Mouse (Mus musculus): ENCODE measurements around the gene Dlg4.

Dlg4 gene

DNA sequence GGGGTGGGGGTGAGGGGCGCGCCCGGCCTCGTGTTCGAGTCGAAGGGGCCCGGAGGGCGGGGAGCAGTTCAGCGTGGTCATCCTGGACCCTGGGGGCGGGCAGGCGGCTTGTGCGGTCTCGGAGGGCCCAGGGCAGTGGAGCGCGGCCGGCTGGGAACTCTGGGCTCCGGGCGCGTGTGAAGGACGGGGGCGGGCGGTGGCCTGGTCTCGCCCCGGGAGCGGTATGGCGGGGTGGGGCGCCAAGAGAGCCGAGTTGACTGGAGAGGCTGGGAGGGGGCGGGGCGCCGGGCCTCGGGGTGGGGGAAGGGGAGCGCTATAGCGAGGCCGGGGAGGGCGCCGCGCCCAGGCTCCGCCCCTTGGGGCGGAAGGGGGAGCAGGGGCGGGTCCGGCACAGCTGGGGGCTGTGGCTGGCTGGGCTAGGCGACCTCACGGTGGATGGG lies 19.7 kb upstream of the Dlg4 start:
- peak; percentile 80 for DNase-seq

DNA sequence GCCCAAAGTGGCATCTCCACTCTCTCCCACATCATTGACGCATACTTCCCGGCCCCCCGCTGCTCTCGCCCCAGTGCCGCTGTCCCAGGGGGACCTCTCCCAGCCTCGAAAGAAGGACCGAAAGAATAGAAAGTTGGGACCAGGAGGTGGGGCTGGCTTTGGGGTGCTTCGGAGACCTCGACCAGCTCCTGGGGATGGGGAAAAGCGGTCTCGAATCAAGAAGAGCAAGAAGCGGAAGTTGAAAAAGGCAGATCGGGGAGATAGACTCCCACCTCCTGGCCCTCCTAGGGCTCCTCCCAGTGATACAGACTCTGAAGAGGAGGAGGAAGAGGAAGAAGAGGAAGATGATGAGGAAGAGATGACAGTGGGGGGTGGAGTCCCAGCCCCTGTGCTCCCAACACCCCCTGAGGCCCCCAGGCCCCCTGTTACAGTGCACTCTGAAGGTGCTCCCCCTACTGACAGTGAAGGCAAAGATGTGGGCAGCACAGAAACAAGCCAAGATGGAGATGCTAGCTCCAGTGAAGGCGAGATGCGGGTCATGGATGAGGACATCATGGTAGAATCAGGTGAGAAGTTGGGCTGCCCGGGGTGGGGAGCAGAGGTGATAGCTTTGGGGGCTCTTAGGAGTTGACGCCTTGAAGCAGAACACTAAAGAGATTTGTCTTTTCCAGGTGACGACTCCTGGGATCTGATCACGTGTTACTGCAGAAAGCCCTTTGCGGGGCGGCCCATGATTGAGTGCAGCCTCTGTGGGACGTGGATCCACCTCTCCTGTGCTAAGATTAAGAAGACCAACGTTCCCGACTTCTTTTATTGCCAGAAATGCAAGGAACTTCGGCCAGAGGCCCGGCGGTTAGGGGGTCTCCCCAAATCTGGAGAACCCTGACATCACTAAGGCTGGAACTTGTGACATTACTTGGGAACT lies 17.9 kb upstream of the Dlg4 start:
- peak; percentile 74 for DNase-seq

DNA sequence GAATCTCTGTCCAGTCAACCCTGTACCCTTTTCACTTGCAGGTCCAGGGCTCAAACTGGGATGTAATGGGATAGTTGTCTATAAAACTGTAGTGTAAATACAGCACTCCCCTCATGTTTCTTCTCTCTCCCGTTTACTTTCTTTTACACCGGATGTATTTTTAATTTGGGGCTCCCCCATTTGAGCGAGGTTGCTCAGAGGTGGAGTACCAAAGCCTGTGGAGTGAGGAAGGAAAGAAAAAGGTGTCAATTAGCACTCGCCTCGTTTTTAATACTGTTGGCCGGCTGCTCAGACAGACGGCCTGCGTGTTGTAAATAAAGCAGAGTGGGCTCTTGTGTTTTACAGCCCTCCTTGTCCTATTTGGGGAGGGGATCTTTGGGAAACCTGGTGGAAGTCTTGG lies 17.1 kb upstream of the Dlg4 start:
- DNase-seq, result no peak

DNA sequence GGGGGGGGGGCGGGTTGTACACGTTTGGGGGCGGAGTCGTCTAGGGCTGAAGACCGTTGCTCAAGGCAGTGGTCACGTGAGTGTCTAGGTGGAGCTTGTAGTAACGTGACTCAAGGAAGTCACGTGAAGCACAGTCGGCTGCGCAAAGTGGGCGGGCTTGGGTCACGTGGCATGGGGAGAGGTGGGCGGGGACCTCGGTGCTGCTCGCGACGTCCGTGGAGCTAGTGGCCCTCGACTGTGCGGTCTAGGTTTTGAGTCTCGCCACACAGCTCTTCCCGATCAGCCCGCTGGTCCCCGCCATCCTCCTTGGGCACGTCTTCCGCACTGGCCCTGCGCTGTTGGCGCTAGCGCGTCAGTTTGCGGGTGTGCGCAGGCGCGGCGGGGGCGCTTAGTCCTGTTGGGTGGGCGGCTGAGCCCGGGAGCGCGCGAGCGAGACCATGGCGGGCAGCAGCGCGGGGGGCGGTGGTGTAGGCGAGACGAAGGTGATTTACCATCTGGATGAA lies 16.3 kb upstream of the Dlg4 start, which contains the start of gene Dvl2:
Dvl2 (plus strand) TSS at position 200 of the 503 bp plus-strand sequence.
- peak; percentile 92 for DNase-seq

DNA sequence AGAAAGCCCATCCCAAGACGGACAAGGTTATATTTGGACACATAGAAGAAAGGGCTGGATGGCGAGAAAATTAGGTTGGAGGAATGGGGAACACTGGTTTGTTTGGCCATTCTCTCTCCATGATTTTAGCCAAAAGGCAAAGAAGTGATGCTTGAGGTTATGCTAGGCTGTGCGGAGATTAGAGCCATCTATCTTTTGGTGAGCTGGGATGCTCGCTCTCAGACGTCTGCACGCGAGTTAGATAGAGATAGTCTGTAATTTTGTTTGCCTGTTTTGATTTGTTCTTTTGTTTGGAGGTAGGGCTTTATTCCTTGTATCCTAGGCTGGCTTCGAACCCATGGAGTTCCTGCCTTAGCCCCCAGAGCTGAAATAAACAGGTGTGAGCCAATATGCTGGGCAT lies 15.6 kb upstream of the Dlg4 start:
- no peak for DNase-seq

DNA sequence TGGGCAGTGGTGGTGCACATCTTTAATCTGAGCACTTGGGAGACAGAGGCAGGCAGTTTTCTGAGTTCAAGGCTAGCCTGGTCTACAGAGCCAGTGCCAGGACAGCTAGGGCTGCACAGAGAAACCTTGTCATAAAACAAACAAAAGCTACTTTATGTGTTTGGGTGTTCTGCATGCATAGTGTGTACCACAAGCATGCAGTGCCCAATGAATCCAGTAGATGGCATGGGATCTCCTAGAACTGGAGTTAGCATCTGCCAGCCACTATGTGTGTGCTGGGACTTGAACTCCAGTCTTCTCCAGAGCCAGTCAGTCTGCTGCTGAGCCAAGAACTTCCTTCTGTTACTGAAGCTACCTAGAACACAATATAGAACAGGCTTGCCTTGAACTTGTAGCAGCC lies 14.9 kb upstream of the Dlg4 start:
- no peak for DNase-seq

DNA sequence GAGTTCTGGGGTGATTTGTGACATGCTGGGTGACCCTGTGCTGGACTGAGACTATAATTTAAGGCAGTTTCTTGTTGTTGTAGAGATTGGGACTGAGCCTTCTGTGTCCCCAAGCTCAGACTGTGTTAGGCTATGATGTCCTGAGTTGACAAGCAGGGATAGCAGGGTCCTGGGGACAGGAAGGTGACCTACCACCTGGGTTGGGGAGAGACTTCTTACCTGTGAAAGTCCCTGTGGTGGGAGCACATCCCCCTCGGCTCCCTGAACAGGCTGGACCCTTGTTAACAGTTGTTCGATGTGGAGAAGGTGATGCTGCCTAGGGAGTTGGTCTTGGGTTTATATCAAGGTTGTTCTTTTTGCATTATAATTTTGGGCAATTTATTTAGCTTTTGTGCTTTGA lies 14.3 kb upstream of the Dlg4 start:
- DNase-seq, result no peak

DNA sequence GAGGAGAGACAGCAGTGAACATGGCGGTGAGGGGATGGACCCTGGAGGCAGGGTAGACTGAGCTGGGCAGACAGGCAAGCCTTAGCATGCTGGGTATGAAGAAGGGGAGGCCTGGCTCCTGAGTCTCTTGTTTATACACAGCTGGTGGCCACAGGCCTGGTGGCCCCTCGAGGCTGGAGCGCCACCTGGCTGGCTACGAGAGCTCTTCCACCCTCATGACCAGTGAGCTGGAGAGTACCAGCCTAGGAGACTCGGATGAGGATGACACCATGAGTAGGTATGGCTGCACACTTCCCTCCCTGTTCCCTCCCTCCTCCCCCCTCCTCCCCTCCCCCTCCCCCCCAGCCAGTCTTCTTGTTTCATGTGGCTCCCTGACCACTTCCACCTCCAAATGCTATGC lies 11.2 kb upstream of the Dlg4 start:
- DNase-seq, result no peak

DNA sequence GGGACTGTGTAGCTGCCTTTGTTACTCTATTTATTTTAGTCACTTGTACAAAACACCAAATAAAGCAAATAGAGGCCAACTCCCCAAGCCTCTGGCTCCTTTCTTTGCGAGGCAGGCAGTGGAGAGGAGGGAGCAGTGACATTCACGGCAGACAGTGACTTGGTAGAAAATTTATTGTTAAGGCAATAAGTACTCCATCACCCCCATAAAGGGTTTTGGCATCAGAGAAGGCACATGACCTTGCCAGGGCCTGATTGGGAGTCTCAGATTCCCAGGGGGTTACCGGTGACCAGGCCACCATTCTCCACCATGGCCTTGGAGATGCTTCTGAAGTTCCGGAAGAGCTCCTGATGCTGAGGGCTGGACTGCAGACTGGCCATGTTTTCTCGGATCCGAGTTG lies 6.7 kb upstream of the Dlg4 start:
- no peak for DNase-seq

DNA sequence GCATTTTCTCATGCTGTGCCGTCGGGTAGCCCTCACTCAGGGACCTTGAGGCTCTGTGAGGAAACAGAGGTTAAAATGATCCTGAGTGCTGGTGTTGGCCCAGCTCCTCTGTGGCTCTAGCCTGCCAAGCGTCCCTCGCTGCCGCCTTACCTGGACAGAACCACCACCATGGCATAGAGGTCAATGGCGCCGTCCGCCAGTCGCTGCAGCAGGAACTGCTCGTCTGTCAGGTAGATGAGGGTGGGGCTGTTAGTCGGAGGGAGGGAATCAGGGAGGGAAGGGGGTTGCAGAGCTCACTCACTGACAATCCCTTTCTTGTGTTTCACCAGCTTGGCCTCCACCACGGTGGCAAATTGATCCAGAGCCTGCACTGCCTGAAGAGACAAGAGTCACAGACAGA lies 6.2 kb upstream of the Dlg4 start:
- DNase-seq, result no peak

DNA sequence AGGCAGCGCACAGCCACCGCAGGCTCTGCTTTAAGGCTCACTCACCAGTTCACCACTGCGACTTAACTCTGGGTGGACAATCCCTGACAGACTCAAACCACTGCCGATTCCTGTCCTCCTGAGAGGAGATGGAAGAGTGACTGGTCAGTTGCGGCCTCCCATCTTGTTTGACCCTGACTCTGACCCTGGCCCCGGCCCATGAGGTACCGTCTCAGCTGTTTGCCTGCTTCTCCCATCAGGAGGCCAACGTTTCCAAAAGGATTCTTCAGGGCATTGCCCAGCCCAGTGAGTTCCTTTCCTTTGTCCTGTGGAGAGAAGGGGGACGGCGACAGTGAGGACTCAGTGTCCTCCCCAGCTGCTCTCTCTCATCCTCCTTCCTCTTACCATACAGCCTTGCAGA lies 5.8 kb upstream of the Dlg4 start:
- DNase-seq, result no peak

DNA sequence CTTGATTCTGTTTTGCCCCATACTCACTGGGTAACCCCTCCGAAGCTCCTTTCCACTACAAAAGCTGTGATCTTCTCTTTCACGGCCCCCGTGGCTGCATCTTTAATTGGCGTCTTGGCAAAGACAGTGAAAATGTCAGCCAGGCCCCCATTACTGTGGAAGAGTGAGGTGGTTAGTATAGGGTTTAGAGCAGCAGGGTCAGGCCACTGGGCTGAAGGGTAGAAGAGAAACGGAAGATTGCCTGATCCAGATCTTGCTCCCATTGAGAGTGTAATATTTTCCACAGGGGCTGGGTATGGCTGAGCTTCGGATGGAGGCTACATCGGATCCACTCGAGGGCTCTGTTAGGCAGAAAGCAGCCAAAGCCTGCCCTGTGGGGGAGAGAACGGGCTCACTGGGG lies 3.8 kb upstream of the Dlg4 start:
- no peak for DNase-seq

DNA sequence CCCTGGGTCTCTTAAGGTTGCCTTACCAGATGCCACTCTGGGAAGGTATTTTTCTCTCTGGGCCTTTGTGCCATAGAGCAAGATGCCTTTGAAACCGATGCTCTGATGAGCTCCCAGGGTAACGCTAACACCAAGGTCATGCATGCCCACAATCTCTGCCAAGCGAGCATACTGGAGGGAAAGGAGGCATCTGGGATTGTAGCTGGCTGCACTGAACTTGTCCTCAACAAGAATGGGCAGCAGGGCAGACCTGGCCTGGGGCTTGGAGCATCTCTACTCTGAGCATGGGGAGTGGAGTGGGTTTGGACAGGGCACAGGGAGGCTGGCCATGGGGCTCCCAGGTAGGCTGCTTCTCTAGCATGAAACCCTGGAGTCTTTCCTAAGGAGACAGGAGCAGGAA lies 3.3 kb upstream of the Dlg4 start:
- DNase-seq, result no peak

DNA sequence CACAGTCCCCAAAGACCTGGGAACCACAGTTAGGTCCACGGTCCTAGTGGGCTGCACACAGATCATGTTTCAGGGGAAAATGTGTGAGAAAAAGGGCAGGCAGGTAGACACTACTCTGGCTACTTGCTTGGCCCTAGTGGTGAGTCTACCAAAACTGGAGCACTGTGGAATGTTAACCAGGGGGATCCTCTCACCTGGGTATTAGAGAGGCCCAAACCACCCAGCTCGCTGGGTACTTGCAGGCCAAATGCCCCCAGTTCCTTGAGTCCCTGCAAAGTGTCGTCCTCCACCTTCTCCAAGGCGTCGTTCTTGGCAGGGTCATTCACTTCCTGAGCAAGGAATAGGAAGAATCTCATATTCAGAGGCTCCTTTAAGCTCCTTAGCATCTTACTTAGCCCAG lies 2.7 kb upstream of the Dlg4 start:
- DNase-seq, result no peak

DNA sequence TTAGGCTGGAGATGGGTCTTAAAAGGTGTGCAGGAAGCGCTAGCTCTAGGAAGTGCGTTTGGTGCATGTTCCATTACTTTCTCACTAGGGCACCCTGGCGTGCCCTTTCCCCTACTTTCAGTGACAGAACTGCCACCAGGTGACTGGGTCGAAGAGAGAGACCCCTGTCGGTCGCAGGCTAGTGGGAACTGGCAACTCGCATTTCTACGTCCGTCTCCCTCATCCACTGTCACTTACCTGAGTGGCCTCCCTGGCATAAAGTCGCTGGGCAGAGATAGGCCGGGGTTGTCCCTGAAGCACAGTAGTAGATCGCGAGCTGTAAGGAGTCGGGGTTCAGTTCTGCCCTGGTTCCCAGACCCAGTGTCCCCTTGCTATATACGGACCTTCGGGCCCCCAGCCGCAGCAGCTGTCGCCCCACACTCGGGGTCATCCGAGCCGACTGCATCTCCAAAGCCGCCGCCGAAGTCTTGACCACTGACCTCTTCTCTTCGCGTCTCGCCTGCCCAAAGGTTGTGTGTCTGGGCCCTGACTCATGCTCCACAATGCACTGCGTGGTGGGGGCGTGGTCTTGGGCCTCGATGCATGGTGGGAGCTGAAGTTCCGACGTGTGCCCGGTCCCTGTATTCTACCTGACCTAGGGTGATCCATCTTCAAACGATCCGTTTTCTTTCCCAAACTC lies 1.7 kb upstream of the Dlg4 start, which contains the start of gene Acadvl:
Acadvl (minus strand) TSS at position 532 of the 679 bp plus-strand sequence.
- peak; percentile 93 for DNase-seq

DNA sequence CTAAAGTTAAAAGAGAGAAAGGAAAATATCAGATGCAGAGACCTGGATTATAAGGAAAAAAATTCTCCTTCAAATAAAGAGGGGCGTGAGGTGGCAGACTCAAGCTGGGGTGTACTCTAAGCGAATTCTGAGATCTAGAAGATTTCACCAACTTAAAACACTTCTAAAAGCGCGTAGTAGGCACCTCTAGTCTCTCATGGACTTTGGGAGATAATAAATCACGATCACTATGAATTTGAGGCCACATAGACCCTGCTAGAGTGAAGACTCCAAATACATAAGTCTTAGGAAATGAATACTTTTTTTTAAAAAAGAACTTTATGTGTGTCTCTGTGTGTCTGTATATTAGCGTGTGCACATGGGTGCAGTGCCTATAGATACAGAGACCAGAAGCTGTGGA lies 1.1 kb upstream of the Dlg4 start:
- no peak for DNase-seq

DNA sequence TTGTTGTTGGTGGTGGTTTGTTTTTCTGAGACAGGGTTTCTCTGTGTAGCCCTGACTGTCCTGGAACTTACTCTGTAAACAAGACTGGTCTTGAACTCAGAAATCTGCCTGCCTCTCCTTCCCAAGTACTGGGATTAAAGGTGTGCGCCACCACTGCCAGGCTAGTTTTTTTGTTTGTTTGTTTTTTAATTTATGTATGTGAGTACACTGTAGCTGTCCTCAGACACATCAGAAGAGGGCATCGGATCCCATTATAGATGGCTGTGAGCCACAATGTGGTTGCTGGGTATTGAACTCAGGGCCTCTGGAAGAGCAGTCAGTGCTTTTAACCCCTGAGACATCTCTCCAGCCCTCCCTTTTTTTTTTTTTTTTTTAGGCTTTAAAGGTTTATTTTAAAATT lies 565 bp upstream of the Dlg4 start:
- DNase-seq, result peak; percentile 53

DNA sequence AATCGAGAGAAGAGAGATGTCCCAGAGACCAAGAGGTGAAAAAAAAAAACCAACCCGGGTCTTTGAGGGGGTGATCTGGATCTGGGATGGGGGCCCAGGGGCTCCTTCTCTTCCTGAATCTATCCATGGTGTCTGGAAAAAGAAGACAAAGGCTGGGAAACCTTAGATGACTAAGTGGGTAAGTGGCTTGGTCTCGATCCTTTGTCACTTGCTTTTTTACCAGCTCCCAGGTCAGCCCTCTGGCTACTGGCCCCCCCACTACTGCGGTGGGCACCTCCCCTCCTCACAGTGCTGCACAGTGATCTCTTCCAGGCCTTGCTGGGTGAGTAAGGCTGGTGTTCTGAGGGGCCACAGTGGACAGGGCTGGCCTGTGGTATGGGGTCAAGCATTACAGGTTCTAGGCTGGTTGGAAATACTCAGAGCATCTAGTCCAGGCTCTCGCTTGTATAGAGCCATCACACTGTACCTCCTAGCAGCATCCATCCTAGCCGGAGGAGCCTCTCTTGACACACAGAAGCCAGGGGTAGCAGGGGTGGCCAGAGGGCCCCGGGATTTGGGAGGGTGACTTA lies 541 bp downstream of the Dlg4 start:
- peak; percentile 69 for DNase-seq

DNA sequence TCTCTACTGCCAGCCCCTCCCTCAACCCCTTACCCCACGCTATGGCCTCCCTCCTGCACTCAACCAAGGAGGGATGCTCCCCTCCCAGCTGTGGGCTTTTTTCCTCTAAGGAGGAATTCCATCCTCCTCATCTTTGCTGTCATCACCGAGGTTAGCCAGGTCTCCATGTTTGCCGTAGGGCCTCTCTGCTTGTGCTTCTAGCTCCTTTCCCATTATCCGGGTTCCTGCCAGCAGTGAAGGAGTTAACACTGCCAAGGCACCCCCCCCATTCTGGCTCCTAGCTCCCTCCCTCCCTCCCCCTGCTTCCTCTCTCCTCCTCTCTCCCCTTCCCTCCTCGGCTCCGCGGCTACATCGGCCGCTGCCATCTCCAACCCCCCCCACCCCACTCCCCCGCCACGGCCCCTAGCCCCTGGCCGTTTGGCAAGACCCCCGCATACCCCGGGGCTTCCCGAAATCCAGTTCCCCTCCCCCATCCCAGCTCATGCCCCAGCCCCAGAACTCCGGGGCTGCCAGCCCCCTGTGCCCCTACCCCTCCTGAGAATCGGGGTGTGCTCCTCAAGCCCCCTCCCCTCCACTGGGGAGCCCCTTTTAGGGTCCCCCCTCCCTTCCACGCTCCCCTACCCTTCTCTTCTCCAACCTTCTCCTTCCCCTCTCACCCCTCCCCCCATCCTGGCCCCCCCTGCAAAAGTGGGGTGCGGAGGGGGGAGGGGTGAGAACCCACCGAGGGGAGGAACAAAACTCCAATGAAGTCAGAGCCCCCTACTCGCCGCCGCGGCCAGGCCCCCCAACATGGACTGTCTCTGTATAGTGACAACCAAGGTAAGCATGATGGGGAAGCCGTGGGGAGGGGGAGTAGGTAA lies 1.6 kb downstream of the Dlg4 start:
- DNase-seq, result peak; percentile 81

DNA sequence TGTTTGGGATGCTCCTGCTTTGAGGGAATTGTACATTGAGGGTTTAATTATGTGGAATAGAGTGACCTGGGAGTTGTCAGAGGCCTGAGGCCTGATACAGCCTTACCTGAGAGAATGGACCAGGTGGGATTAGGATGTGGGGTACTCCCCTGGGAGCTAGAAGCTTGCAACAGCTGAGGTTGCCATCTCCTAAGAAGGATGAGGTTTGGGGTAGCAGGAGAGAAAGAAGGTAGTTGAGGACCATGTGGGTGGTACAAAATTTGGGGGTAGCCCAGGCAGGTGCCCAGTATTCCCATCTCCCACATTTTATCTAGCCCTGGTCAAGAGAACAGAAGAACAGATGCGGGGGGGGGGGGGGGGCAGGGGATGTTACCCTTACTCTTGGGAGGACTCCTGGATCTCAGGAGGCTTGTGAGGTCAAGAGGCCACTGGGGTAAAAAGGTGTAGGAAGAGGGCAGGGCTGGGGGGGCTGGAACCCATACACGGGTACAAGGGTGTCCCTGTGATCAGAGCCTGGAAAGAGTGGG lies 2.8 kb downstream of the Dlg4 start:
- peak; percentile 70 for DNase-seq

DNA sequence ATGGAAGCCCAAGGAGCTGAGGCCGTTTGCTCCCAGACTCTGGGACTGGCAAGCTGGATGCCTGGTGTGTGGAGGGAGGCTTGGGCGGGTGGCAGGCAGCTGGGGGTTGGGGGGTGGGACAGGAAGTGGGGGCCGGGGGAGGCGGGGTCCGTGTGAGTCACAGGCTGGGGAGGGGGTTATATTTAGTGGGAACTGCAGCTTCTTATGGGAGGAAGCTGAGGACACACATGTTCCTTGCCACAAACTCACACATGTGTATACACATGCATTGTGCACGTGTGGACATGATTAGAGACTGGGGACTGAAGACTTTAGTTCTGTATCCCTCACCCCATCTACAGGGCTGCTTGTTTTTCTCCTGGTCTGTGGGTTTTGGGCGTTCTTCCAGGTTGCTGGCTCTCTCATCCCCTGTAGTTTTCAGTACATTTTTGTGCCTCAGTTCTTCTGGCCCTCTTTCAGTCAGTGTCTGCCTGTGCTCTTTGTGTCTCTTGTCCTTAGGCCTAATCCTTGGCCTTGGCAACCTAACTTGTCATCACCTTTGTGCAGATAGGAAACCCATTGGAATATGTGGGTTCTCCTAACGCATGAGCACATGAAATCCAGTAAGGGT lies 3.4 kb downstream of the Dlg4 start:
- DNase-seq, result peak; percentile 75

DNA sequence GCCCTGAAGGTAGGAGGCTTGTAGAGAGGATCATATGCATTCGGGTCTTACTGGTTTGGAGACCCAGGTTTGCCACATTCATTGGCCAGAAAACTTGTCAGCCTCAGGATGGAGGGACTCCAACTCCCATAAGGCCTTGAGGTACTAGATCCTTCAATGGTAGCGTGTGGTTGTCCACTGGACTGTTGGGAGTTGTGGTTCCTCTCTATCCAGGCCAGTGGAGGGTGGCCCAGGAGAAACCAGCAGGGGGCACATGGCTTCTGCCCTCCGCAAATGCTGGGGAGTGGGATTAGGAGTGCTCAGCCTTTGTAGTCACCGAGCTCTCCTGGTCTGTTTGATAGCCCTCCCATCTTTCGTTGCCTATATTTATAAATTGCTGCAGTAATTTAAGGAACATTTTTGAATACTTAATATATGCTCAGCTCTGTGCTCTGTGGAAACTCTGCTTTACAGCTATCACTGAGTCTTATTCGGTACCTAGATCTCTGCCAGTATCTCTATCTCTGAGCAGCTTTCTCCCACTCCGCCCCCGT lies 4.1 kb downstream of the Dlg4 start:
- DNase-seq, result peak; percentile 90
